Mouse (Mus musculus) embryonic facial prominence, embryonic 10.5 days (tissue): ENCODE data around the gene Fsd1. TPM values are rescaled to one million over a fixed set of nuclear protein-coding genes. Genes with fewer than 3 reads are reported as not detected.

Source experiments
- DNase-seq: peaks from one replicate; pipeline ENCODE4 v3.0.0-alpha.2; 2017; ENCODE audit warnings: low spot score
- H3K27ac ChIP-seq: fragments of 300-500 bp; sonication (generic); replicated peaks from 2 replicates; pipeline ENCODE4 v1.5.1; 2016; ENCODE audit warnings: mild to moderate bottlenecking
- H3K27me3 ChIP-seq: fragments of 300-500 bp; sonication (generic); replicated peaks from 2 replicates; pipeline ENCODE4 v1.6.1; 2016; ENCODE audit warnings: low read depth, mild to moderate bottlenecking; ENCODE audit not compliant: poor library complexity, severe bottlenecking
- H3K36me3 ChIP-seq: fragments of 300-500 bp; sonication (generic); replicated peaks from 2 replicates; pipeline ENCODE4 v1.6.1; 2016; ENCODE audit warnings: mild to moderate bottlenecking, moderate library complexity
- H3K4me1 ChIP-seq: fragments of 300-500 bp; sonication (generic); 2 replicates; pipeline ENCODE4 v1.6.1; 2016
- H3K4me3 ChIP-seq: fragments of 300-500 bp; sonication (generic); 2 replicates; pipeline ENCODE4 v1.5.1; 2016; ENCODE audit warnings: mild to moderate bottlenecking, moderate library complexity
- H3K9me3 ChIP-seq: fragments of 300-500 bp; sonication (generic); 2 replicates; pipeline ENCODE4 v1.6.1; 2016; ENCODE audit warnings: mild to moderate bottlenecking
- WGBS: fragments of 180-500 bp; shearing (Covaris S2); methylation state at CpG from one replicate; pipeline ENCODE4 v1.1.7; 2016; 5-methylcytosine and 5-hydroxymethylcytosine counted together
- polyA plus RNA-seq: library from polyadenylated mRNA; unstranded; fragments of >200 nt; fragmentation: Nextera tagmentation; extraction: Ambion mirVana; gene quantifications from 2 replicates; pipeline ENCODE4 v1.2.1, GENCODE M21; 2016

Gene Fsd1
- polyA plus RNA-seq, 1 experiment from 2014 or later, result 63.3 TPM

DNA sequence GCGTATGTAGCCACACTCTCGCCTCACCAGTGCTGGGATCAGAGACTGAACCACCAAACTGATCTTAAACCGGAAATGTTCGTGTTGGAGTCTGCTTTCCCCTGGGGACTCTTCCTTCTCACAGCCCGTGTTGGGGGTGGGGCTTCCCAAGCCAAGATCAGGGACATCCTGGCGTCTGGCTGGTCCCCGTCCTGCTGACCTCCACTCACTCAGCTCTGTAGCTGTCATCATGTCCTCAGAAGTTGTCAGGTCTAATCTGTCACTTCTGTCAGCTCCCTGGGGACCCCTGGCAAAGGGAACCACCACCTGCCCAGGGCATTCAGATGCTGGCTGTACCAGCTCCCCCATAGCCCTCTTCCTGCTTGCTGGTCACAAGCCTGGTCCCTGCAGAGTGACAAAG is 18.1 kb upstream of the Fsd1 start:
- Histone ChIP-seq H3K4me3 (no peak overlapping the region), H3K36me3 (peaks cover 64% of the 10 kb centered on the region), H3K4me1 (peaks cover 42% of the 10 kb centered on the region), H3K27me3 (peaks cover 32% of the 10 kb centered on the region), H3K27ac (no peak overlapping the region), H3K9me3 (no peaks in the 10 kb centered on the region)
- DNase-seq, result no peak
- 55% methylated on average over 7 of the region's 7 CpGs for WGBS

DNA sequence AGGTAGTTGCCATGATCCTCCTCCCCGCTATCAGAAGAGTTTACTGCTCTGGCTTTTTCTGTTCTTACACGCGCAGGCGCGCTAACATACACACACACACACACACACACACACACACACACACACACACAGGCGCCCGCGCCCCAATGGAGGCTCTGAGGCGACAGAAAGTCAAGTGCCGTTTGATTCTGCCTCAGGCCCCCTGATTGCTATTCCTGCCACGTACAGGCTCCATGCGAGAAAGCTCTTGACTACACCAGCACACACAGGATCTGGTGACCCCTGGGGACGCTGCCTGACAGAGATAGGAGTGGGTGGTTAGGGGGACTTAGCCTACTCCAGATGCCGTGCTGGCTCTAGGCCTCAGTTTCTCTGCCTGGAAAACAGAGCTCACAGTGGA is 16.7 kb upstream of the Fsd1 start:
- Histone ChIP-seq H3K4me1 (peaks cover 42% of the 10 kb centered on the region), H3K27ac (peak overlapping the region; percentile 88), H3K4me3 (peak overlapping the region; percentile 69), H3K27me3 (peaks cover 32% of the 10 kb centered on the region), H3K36me3 (peaks cover 61% of the 10 kb centered on the region), H3K9me3 (no peaks in the 10 kb centered on the region)
- WGBS, result 44% methylated on average over 14 of the region's 14 CpGs
- peak; percentile 53 for DNase-seq

DNA sequence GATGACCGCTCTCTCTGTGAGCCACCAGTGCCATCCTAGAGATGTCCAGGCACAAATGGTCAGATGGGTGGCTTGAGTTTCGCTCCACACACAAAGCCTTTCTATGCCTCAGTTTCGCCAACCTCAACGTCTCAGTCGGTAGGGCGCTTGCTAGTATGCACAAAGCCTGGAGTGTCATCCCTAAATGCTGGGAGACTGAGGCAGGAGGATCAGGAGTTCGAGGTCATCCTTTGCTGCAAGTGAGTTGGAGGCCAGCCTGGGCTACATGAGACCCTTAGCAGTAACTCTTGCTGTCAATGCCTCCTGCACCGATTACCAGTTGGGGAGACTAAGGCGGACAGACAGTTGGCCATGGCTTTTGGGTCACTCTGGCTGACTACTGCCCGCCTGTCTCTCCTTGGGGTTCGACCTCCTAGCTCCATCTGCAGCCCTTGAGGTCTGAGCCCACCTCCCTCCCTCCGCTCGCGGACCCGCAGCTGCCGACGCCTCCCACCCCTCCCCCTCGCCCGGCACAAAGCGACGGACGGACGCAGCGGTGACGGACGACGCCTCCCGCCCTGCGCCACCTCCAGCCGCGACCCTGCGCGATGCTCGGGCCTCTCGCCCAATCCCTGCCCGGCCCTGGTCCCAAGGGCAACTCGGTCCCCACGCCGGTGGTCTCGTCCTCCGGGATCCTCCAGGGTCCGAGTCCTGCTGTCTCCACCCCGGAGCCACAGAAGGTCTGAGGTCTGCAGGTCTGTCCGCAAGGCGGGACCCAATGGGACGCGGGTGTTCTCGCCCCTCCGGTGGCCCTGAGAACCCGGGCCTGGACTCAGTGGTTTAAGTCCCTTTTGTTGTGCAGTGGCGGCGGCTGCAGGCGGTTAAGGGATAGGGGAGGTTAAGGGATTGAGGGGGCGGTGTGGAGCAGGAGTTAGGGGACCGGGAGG is 16.1 kb upstream of the Fsd1 start, which contains the start of gene Shd:
Gene Shd (plus strand): TSS at position 502 of the 926 bp plus-strand sequence.
- H3K4me3 ChIP-seq, result peak within 1 kb of the TSS; percentile 69
- DNase-seq, result peak; percentile 86
- H3K27me3 ChIP-seq, result peaks cover 32% of the 10 kb centered on the region
- H3K36me3 ChIP-seq, result peaks cover 55% of the 10 kb centered on the region
- 8% methylated on average over 55 of the region's 55 CpGs for WGBS
- H3K9me3 ChIP-seq, result no peaks in the 10 kb centered on the region
- H3K27ac ChIP-seq, result peak within 1 kb of the TSS; percentile 88
- H3K4me1 ChIP-seq, result peaks cover 42% of the 10 kb centered on the region

DNA sequence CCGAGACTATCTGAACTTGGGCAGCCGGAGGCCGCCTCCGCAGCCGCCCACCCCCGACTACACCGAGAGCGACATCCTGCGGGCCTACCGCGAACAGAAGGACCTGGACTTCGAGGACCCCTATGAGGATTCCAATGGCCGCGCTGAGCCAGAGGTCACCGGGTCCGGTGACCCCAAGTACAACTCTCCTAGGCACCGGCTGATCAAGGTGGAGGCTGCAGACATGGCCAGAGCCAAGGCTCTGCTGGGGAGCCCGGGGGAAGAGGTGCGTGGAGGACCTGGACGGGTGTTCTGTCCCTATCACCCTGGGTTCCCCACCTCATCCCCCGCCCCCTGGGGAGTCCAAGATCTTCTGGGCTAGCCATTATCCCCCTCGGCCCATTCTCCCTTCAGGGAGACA is 14.9 kb upstream of the Fsd1 start:
- DNase-seq, result no peak
- Histone ChIP-seq H3K4me1 (peaks cover 47% of the 10 kb centered on the region), H3K27ac (peak overlapping the region; percentile 88), H3K27me3 (peaks cover 32% of the 10 kb centered on the region), H3K4me3 (peak overlapping the region; percentile 69), H3K36me3 (peaks cover 43% of the 10 kb centered on the region), H3K9me3 (no peaks in the 10 kb centered on the region)
- WGBS, result 23% methylated on average over 22 of the region's 22 CpGs

DNA sequence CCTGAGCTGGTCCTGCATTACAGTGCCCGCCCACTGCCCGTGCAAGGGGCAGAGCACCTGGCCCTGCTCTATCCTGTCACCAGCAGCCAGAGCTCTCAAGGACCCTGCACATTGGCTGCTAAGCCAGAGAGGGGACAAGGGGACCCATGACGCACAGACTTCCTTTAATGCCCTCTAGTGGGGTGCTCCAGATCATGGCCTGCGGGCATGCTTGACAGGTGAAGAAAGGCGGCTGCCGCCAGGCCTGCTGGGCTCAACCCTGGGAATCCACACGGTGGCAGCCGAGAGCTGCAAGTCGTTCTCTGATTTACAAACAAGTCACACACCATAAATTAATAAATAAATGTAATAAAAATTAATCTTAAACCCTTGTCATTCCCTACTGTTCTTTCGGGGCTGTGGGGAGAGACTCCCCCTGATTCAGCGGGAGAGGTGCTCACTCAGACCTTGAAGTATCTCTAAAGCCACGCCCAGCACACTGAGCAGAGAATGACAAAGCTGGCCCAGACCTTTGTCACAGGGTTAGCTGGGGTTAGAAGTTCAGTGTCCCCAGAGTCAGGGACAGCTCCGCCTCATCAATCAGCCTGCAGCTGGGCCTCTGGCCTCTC is 9.9 kb upstream of the Fsd1 start:
- Histone ChIP-seq H3K4me1 (peaks cover 22% of the 10 kb centered on the region), H3K27me3 (peaks cover 14% of the 10 kb centered on the region), H3K4me3 (no peak overlapping the region), H3K9me3 (no peaks in the 10 kb centered on the region), H3K27ac (peak overlapping the region; percentile 58; the same call in 1 of the 2 replicates), H3K36me3 (peaks cover 19% of the 10 kb centered on the region)
- 17% methylated on average over 13 of the region's 13 CpGs for WGBS
- DNase-seq, result peak; percentile 84

DNA sequence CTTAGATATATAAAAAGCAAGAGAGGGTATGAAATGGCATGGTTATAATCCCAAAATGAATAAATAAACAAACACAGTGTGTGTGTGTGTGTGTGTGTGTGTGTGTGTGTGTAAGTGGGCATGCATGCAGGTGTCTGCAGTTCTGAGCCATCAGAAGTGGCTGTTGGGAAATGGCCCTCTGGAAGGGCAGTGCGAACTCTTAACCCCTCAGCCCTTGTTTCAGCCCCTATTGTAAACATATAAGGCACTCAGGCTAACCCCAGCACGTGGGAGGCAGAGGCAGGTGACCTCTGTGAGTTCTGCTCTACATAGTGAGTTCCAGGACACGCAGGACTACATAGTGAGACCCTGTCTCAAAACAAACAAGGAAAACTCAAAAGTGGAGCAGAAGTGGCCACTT is 9.0 kb upstream of the Fsd1 start:
- Histone ChIP-seq H3K27me3 (peaks cover 8% of the 10 kb centered on the region; the same call in 1 of the 2 replicates), H3K9me3 (no peaks in the 10 kb centered on the region), H3K4me1 (peaks cover 17% of the 10 kb centered on the region), H3K36me3 (peaks cover 19% of the 10 kb centered on the region), H3K4me3 (no peak overlapping the region), H3K27ac (0 out of 2 replicates have a peak overlapping the region, but pooled peaks have one; percentile 58)
- no peak for DNase-seq
- 58% methylated on average over 3 of the region's 3 CpGs for WGBS

DNA sequence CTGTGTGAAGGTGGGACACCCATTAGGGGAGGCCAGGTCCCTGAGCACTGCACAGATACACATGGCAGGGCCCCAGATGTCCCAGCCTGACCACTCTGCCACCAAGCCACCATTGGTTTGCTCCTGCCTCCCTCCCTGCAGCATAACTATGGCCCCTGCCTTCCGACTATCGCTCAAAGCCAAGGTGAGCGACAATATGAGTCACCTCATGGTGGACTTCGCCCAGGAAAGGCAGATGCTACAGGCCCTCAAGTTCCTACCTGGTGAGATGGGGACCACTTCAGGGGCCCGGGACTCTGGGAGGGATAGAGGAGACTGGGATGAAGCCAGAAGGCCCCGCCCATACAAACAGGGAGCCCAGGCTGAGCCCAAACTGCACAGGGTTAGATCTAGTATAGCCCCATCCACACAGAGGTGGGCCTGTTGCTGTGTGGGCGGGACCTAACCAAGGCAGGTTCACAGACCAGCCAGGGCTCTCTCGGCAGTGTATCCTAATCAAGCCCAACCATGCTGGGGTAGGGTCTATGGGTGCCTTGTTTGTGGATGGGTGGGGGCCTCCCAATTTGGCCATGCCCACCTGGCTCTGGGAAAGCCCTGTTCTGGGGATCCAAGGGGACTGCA is 4.1 kb downstream of the Fsd1 start:
- no peak for DNase-seq

DNA sequence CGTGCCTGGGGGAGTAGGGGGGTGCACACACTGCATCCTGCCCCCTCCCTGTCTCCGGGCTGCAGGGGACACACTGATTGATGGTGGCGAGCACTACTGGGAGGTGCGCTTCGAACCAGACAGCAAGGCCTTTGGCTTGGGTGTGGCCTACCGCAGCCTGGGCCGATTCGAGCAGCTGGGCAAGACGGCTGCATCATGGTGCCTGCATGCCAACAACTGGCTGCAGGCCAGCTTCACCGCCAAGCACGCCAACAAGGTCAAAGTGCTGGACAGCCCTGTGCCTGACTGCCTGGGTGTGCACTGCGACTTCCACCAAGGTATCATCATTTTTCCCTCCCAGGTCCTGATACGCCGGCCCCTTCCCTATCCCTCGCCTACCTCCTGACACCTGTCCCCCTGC is 9.7 kb downstream of the Fsd1 start:
- WGBS, result 92% methylated on average over 15 of the region's 15 CpGs
- Histone ChIP-seq H3K4me1 (peaks cover 11% of the 10 kb centered on the region), H3K27me3 (peaks cover 17% of the 10 kb centered on the region), H3K9me3 (no peaks in the 10 kb centered on the region), H3K4me3 (no peak overlapping the region), H3K27ac (no peak overlapping the region), H3K36me3 (peaks cover 62% of the 10 kb centered on the region)
- DNase-seq, result no peak

More for the DNA sequence above, 4.1 kb downstream of the Fsd1 start:
- Histone ChIP-seq H3K36me3 (peaks cover 57% of the 10 kb centered on the region), H3K27ac (no peak overlapping the region), H3K27me3 (peaks cover 9% of the 10 kb centered on the region; the same call in 1 of the 2 replicates), H3K9me3 (no peaks in the 10 kb centered on the region), H3K4me1 (peaks cover 13% of the 10 kb centered on the region), H3K4me3 (no peak overlapping the region)
- WGBS, result 79% methylated on average over 8 of the region's 8 CpGs

DNA sequence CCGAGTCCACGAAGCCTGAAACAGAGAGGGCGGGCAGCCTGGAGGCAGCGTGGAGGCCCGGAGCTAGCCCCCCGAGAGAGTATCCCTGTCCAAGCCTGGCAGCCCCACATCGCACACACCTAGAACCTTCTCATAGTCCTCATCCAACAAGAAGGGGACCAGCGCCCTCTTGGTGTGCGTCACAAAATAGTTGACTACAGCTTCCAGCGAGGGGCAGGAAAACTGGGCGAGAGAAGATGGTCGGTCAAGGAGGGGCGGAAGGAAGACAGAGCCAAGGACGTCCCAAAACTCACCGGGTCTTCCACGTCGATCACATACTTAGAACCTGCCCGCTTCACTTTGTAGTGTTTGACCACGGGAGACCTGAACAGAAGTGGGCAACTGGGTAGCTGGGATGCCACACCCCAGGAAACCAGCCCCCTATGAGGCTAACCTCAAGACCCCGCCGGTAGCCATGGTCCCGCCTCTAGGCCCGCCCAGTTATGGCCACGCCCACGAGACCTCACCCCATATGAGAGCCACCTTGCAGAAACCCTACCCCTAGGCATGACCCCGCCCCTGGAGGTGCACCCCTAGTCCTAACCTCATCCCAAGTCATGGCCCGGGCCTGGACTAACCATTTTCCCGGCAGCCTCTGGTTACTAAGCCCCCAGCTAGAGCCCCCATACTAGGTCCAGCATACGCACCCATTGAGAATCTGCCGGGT is 13.6 kb downstream of the Fsd1 start:
- peak; percentile 58 for DNase-seq

DNA sequence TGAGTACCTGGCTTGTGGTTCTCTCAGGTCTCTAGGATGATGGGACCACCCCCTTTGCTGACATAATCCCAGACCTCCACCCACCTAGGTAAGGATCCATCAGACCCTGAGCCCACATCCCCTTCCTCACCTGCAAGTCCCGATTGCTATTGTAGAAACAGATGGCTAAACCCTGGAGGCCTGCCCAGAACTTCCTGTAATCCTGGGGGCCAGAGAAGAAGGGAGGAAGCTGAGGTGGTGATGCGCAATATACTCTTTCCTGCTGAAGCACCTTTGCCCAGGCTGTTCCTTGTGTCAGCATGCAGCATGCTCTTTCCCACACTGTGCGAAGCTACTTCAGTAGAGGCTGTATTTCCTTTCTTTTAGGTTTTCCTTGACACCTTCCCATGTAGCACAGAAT is 16.7 kb downstream of the Fsd1 start:
- Histone ChIP-seq H3K4me1 (peaks cover 28% of the 10 kb centered on the region), H3K4me3 (no peak overlapping the region), H3K27me3 (peaks cover 37% of the 10 kb centered on the region), H3K27ac (no peak overlapping the region), H3K36me3 (no peaks in the 10 kb centered on the region; the same call in 1 of the 2 replicates), H3K9me3 (no peaks in the 10 kb centered on the region)
- 86% methylated on average over 3 of the region's 3 CpGs for WGBS
- DNase-seq, result no peak

More for the DNA sequence above, 13.6 kb downstream of the Fsd1 start:
- no peaks in the 10 kb centered on the region for H3K9me3 ChIP-seq
- H3K27me3 ChIP-seq, result peaks cover 31% of the 10 kb centered on the region
- H3K4me1 ChIP-seq, result peaks cover 11% of the 10 kb centered on the region
- H3K27ac ChIP-seq, result no peak overlapping the region
- peak overlapping the region; percentile 50 for H3K4me3 ChIP-seq
- WGBS, result 5% methylated on average over 30 of the region's 30 CpGs
- H3K36me3 ChIP-seq, result peaks cover 27% of the 10 kb centered on the region

DNA sequence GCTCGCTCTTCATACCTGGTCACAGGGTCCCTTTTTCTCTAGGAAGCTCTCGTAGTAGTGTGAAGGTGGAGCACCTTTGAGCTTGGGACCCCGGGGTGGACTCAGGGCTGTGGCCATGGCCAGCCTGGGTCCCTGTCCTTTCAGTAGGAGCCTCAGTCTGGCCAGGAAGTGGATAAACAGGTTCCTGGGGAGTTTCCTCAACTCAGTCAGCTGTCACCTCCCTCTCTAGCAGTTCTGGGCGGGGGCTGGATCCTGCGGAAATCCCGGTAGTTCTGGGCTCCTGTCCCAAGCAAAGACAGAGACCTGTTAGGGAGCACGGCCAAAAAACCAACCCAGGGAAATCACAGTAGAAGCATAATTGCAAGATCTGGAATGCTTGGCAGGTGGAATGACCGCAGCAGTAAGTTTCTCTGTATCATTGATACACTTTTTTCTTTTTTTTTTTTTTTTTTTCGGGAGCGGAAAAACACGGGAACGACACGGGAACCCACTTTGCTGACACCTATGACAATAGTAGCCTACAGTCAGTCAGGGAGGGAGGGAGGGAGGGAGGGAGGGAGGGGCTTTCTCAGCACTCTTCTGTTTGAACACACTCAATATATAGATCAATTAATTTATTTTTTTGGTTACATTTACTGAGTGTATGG is 19.2 kb downstream of the Fsd1 start, which contains the start of the genes Stap2 and Mpnd:
Gene Stap2 (minus strand): TSS at position 170 of the 647 bp plus-strand sequence.
Gene Mpnd (plus strand): TSS at position 297 of the 647 bp plus-strand sequence.
- H3K36me3 ChIP-seq, result no peaks in the 10 kb centered on the region
- no peak within 1 kb of the TSS for H3K27ac ChIP-seq
- 0 out of 2 replicates have a peak within 1 kb of the TSS, but pooled peaks have one; percentile 0 for H3K4me3 ChIP-seq
- 46% methylated on average over 13 of the region's 13 CpGs for WGBS
- H3K27me3 ChIP-seq, result peaks cover 24% of the 10 kb centered on the region
- H3K9me3 ChIP-seq, result no peaks in the 10 kb centered on the region
- peak; percentile 65 for DNase-seq
- peaks cover 33% of the 10 kb centered on the region for H3K4me1 ChIP-seq
